Mouse (Mus musculus) left cerebral cortex, postnatal 10 days (tissue): ENCODE data around the gene Raver2. TPM values are rescaled to one million over a fixed set of nuclear protein-coding genes. Genes with fewer than 3 reads are reported as not detected.
"Not testable (repeated sequence)": the region's sequence is repeated elsewhere in the genome, so short reads cannot be mapped to it uniquely, and the experiment has no call there.

Experiments used
- DNase-seq, 2 experiments: peaks; one replicate each; pipeline ENCODE4 v3.0.0; 2021 to 2022; ENCODE audit warnings: low spot score in 2 of 2, mixed read lengths in 1 of 2; ENCODE audit errors: extremely low spot score in 1 of 2
- intact Hi-C: fragments of 180-260 bp; cut with DNase I; formaldehyde crosslinking; loops from one replicate; pipeline ENCODE4 v1.15.1; 2025
- total RNA-seq, 2 experiments: library from RNA; stranded (reverse); gene quantifications; 2 replicates each; pipeline ENCODE4 v1.2.3; 2021

Raver2 gene
- total RNA-seq, 2 experiments from 2014 or later = 27.6 to 28.3 TPM

- no peak for DNase-seq
- intact Hi-C loops = no loop called here
These were observed 18.9 kb downstream of the Raver2 start for GRCm38 (mm10) chr4:101087721-101088120.

DNA sequence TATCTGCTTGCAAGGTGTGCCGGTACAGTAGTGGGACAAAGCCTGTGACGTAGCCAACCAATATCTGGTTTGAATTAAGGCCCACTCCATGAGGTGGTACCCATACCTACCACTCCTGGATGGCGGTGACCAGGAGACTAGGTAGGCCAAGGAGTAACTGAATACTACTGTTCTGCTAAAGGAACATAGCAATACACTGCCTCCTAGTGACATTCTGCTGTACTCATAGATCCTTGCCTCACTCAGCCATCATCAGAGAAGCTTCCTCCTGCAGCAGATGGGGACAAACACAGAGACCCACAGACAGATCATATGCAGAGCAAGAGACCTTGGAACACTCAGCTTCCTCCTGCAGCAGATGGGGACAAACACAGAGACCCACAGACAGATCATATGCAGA, 21.8 kb downstream of the Raver2 start:
- intact Hi-C loops, DNase-seq: not testable (repeated sequence)

DNA sequence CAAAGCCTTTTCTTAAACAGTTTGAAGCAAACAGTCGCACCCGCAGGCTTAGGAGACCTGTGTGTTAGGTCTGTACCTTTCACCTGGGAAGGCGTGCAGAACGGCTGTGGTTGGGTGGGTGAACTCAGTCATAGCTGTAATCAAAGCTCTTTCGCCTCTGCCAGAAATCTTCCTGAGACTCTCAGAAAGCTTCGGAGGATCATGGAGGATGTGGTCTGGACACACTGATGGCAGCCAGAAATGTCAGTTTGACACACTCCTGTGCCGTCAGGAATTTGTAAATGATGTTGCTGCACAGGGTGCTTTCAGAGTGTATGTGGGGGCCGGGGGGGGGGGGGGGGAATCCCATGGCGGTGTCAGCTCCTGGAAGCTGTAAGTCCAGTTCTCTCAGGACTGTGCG, 24.5 kb downstream of the Raver2 start:
- no peak for DNase-seq
- intact Hi-C loops = no loop called here

DNA sequence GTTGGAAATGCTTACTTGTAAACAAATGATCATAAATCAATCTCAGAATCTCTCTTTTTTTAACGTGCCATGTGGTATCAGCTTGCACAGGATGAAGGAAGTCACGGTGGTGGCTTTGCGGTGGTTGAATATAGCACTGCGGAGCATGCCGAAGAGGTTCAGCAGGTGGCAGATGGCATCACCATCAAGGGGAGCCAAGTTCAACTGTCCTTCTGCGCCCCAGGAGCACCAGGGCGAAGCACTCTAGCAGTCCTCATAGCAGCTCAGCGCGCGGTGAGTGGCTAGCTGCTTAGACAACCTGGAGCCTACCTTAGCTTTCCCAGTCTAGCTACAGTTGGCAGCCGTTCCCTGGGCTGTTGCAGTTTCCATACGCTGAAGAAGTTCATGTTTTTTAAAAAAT, 38.3 kb downstream of the Raver2 start:
- DNase-seq = no peak
- intact Hi-C loops = no loop called here

- intact Hi-C loops = no loop called here
- DNase-seq = no peak
These were observed 52.2 kb downstream of the Raver2 start for GRCm38 (mm10) chr4:101121002-101121401.

GRCm38 (mm10) chr4:101135013-101135412, 66.2 kb downstream of the Raver2 start:
- DNase-seq = no peak
- intact Hi-C loops = no loop called here

GRCm38 (mm10) chr4:101135909-101136308, 67.1 kb downstream of the Raver2 start:
- intact Hi-C loops = no loop called here
- no peak for DNase-seq

DNA sequence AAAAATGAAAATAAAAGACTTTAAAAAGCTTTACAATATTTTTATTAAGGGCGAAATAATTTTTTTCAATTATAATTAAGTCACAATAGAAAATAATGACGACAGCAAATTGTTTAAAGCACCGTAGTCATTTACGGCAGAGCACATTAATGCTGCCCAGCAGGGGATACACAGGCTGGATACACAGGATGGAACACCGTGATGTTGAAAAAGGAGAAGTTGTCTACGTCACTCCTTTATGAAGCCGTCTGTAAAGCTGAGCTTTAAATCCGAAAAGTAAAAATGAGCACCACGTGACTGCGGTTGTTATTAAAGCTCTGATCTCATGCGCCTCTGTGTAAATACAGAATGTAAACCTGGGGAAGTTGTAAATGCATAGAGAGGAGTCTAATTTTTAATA, 69.2 kb downstream of the Raver2 start:
- intact Hi-C loops = no loop called here
- no peak for DNase-seq

DNA sequence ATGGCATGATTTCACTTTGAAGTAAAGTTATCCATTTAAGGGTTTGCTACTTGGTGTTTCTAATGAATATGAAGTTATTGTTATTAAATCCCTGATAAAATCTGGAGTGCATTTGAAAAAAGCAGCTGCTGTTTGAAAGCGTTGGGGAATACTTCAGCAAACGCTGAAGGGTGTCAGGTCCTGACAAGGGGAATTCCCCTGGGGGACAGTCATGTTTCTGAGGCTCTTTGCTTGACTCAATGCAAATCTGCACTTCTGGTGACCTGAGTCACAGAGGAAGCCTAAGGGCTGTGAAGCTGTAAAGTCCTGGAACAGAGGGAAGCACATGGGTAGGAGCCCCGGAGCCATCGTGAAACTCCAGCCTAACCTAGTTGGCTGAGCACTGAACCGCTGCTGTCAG, 73.0 kb downstream of the Raver2 start:
- intact Hi-C loops = no loop called here
- DNase-seq = no peak

GRCm38 (mm10) chr4:101143901-101144300, 75.1 kb downstream of the Raver2 start:
- intact Hi-C loops = no loop called here

DNA sequence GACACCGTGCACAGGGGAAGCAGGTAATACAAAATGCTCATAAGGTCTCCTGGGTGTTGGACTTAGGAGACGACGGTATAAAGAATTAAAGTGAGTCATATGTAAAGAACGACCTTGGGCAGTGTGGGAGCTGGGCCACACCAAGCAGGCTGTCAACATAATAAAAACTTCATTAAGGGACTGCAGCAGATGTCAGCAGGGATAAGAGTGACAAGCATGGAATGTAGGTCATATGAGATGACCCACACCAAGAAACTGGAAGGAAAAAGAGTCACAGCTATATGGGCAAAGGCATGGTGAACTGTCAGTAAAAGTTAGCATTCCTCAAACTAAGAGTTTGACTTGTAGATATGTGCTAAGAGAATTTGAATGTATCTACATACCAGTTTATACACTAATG, 75.6 kb downstream of the Raver2 start:
- intact Hi-C loops = no loop called here
- no peak for DNase-seq

More at GRCm38 (mm10) chr4:101143901-101144300, 75.1 kb downstream of the Raver2 start:
- no peak for DNase-seq

- no peak for DNase-seq
- intact Hi-C loops = loop anchor here (5.0 kb wide), 1 partner anchor 557 kb away; no protein-coding TSS in a partner anchor
These were observed 76.0 kb downstream of the Raver2 start for GRCm38 (mm10) chr4:101144790-101145189.

DNA sequence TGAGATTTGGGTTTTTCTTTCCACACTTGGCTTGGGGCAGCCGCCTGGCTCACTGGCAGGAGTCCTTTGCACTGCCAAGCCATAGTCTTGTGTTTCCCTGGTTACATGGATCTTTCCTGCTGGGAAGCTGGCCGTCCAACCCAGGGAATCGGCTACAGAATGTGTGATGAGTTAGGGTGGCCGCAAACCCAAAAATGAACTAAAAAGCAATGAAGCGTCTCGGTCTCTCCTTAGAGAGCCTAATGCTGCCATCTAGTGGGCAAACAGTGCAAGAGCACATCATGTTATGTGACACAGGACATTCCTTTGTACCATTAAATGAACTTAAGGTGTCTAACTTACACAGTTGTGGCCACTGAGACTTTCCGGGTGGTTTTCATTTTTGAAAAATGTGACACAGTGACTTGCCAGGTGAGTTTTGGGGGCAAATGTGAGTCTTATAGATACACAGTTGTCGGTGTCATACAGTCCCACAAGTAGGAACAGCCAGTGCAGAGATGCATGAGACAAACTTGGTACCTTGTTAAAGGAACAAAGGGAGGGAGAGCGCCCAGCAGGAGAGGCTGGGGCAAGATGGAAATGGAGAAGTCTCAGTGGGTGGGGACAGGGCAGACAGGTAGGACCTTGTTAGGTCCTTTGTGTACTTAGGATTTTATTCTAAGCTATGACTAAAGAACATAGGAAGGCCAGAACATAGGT, 77.4 kb downstream of the Raver2 start:
- intact Hi-C loops = loop anchor here (2.0 to 5.0 kb wide), 2 partner anchors 149 to 559 kb away; no protein-coding TSS in a partner anchor
- peak; percentile 78 to 87 for DNase-seq

GRCm38 (mm10) chr4:101146891-101147655, 78.3 kb downstream of the Raver2 start:
- no peak for DNase-seq
- intact Hi-C loops = loop anchor here (2.0 to 5.0 kb wide), 2 partner anchors 150 to 560 kb away; no protein-coding TSS in a partner anchor

- intact Hi-C loops = loop anchor here (10.0 kb wide), 1 partner anchor 269 kb away; no protein-coding TSS in a partner anchor
- DNase-seq = no peak
These were observed 86.8 kb downstream of the Raver2 start for GRCm38 (mm10) chr4:101155541-101155940.

- intact Hi-C loops = loop anchor here (10.0 kb wide), 1 partner anchor 267 kb away; no protein-coding TSS in a partner anchor
- DNase-seq = no peak
These were observed 88.7 kb downstream of the Raver2 start for GRCm38 (mm10) chr4:101157476-101157875.

GRCm38 (mm10) chr4:101158282-101158681, 89.5 kb downstream of the Raver2 start:
- intact Hi-C loops = loop anchor here (10.0 kb wide), 1 partner anchor 267 kb away; no protein-coding TSS in a partner anchor
- no peak for DNase-seq

DNA sequence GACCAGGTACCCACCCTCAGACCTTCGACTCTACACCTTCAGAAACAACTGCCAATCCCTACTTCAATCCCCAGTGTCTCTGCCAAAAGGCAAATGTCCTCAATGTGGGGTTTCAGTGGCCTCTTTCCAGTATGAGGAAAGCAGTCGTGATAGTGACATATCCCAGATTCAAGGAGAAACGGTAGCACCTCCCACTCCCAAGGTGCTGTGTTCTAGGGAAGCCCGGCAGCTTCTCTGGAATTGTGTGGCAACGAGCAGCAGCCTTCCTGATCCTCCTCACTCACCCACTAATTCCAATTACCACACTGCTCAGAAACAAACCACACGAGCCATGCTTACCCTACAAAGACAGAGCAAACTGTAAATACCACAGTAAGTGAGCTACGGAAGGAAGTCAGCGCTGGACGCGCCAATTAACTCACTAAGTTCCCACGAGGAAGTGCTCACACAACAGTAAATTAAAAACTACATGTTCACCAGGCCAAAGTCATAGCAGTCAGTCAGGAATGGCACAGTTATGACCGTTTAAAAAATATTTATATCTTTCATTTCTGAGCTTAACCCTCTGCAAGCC, 90.5 kb downstream of the Raver2 start:
- DNase-seq = no peak
- intact Hi-C loops = loop anchor here (10.0 kb wide), 1 partner anchor 266 kb away; no protein-coding TSS in a partner anchor

- no peak for DNase-seq
- intact Hi-C loops = loop anchor here (10.0 kb wide), 1 partner anchor 194 kb away; no protein-coding TSS in a partner anchor
These were observed 92.0 kb downstream of the Raver2 start for GRCm38 (mm10) chr4:101160821-101161220.
